Mouse (Mus musculus) frontal cortex, adult (tissue): ENCODE measurements around the gene Abhd2.

Source experiments
- ATAC-seq: cut with Nextera tagmentation; 2 replicates; pipeline ENCODE4 v1.9.2; 2017; ENCODE audit warnings: mild to moderate bottlenecking, moderate library complexity, mixed read lengths; ENCODE audit not compliant: low TSS enrichment

Abhd2 gene

DNA sequence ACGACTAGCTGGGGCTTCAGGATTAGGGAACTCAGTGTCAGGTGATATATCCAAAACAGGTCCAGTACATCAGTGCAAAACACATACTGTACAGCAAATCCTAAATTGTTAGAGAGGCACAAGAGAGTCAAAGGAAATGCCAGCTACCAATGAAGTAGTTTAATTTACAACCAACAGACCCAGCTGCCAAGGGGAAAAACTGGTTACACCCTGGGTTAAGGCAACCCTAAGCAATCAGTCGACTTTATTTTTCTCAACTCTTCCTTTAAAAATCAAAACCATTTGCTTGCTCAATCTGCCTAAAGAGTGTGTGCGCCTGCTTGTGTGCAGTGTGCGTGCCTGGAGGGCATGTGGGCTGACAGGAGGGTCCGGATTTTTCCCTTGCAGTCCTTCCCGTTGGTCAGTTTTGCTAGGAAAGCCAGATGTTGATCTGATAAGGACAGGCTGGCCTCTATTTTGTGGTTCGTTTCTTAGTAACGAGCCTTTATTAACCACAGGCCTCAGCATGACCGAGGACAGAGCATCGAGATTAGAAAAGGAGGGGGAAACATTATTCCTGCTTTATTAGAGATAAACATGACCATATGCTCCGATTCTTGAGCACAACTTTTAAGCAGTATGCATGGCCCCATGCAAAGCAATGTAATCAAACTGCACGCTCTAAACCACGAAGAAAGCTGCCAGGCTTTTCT, 45.3 kb downstream of the Abhd2 start:
- ATAC-seq = no peak

DNA sequence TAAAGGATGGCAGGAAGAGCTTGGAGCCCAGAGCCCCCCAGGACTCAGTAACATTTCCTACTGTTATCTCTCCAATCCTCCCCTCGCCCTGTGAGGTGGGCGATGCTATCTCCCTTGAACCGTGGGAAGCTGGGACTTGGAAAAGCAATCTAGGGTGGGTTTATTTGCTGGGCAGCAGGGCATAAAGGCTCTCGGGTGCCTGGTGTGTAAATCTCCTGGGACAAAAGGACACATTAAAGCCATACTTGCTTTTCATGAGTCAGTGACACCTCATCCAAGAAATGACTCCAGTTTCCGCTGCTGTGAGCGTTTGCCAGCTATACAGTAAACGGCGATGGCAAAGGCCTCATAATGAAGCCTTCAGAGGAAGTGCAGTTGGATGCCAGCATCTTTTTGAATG, 50.9 kb downstream of the Abhd2 start:
- peak; percentile 34; the same call in 1 of the 2 replicates for ATAC-seq

GRCm38 (mm10) chr7:79328769-79329168, 55.8 kb downstream of the Abhd2 start:
- ATAC-seq = no peak

DNA sequence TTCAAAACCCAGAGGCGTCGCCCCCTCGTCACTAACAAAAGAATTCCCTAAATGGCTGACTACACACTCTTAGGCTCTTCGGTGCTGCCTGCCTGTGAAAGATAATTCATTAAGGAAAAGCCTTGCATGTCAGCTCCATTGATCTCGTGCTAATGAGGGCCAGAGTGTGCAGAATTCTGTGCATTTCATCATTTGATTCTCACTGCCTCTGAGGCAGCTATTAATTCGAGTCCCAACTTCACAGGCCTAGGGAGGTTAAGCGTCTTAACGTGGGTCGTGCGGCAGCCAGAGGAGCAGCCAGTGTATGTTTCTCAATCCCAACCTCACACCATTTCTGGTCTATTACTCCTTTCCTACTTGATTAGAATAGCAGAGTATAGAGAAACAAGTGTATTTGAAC, 58.2 kb downstream of the Abhd2 start:
- ATAC-seq = no peak

DNA sequence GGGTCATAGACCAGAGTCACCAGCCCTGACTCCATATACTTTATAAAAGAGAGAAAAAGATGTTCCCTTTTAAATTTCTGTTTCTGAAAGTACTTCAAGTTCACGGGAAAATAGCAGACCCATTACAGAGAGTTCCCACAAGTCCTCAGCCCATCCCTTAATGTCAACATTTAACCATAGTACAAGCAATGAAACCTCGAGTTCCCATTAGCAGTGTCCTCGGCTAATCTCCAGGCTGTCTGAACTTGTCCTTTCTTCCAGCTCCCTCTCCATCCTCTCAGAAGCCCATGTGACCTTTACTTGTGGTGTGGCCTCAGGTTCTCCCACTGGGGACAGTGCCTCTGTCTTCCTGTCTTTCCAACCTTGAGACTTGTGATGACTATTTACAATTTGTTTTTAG, 60.4 kb downstream of the Abhd2 start:
- no peak for ATAC-seq

- ATAC-seq = peak; percentile 91
Observed at GRCm38 (mm10) chr7:79336362-79336910, 63.4 kb downstream of the Abhd2 start.

GRCm38 (mm10) chr7:79345902-79346301, 72.9 kb downstream of the Abhd2 start:
- ATAC-seq = no peak

GRCm38 (mm10) chr7:79346555-79347075, 73.6 kb downstream of the Abhd2 start:
- no peak for ATAC-seq

DNA sequence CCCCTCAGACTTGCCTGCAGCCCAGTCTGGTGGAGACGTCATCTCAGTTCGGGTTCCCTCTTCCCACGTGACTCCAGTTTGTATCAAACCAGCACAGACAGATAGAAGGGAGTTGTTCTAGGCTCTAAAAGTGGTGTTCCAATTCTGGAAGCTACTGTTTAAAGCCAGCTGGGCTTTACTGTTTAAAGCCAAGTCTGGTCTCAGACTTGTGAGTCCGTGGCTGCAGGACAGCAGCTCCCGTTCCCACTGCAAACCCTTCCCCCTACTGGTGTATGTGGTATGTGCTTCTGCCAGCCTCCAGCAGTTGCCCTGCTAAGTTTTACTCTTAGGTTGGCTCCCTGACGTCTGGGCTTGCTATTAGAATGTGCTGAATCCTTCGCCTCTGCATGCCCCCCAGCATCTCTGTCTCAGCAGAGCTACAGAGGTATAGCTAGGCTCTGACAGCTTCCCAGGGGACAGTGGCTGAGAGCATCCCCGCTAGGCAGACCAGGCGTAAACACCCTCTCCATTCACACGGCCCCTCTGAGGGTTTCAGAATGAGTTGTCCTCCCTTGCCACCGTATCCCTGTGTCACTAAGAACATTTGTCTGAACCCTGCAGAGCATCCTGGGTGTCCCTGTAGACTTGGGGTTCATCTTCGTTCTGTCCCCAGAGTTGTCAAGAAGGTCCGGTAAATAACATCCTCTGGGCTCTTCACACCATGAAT, 74.3 kb downstream of the Abhd2 start:
- peak; percentile 32 for ATAC-seq

GRCm38 (mm10) chr7:79348816-79349215, 75.8 kb downstream of the Abhd2 start:
- no peak for ATAC-seq

GRCm38 (mm10) chr7:79349738-79350386, 76.9 kb downstream of the Abhd2 start:
- peak; percentile 60 for ATAC-seq

DNA sequence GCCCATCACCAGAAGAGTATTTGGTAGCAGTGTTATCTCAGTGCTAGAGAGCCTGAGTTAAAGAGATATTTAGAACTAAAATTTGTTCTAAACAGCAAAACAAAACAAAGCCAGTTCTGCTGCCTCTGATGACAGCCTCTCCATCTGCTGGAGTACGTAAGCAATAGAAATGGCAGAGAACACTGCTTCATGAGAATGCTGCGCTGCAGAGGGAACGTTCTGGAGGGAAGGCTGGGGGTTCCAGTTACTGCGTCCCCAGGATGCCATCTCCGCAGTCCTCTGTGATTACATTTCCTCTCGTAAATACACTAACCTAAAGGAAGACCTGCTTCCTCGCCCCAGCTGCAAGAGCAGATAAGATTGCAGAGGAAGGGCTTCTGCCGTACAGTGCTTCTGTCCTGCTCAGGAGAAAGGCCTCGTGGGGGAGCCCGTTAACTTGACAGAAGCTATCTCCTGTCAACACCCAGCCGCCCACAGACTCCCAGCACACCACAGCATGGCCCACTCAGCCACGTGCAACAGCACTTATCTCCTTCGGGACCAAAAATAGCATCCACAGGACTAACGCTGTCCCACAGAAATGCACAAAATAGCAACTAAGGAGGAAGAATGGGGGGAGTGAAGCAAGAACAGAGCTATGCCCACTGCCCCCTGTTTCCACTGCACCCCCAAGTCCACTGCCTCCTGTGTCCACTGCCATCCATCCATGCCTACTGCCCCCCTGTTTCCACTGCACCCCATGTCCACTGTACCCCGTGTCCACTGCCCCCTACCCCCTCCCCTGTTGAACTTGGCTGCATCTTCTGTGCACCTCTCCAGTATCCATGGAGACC, 85.6 kb downstream of the Abhd2 start:
- ATAC-seq = peak; percentile 74

GRCm38 (mm10) chr7:79359183-79359435, 86.1 kb downstream of the Abhd2 start:
- ATAC-seq = peak; percentile 10

DNA sequence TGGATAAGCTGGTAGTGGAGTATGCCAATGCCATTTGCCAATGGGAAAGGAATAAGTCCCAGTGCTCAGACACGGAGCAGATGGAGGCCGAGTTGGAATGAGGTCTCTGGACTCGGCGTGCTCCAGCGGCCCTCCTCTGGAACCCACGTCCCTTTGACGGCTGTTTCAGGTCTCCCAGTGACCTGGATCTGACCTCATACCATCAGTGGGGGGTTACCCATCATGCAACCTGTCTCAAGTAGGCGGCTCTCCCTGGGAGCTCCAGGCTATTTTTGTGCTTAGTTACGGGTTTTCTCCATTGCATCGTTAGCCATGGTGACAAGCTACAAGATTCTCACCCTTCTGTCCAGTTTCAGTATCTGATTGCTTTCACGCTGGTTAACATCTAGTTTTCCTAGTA, 87.1 kb downstream of the Abhd2 start:
- ATAC-seq = no peak

- peak; percentile 29; the same call in 1 of the 2 replicates for ATAC-seq
Observed at GRCm38 (mm10) chr7:79362208-79362607, 89.2 kb downstream of the Abhd2 start.

DNA sequence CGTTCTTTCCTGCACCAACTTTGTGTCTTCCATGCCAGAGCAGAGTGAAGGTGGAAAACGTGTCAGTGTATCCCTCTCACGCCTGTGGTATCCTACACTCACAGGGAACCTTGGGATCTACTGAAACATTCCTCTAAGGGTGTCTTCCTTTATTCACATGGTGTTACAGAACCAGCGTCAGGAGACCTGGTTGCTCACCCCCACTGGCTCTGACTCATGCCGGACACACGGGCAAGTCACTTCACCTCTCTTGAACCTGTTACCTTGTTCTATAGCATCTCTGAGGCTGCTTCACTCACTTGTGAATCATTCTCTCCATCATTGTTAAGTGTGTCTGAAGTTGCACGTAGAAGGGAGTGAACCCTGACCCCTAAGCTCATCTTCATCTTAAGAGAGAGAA, 89.8 kb downstream of the Abhd2 start:
- no peak for ATAC-seq

GRCm38 (mm10) chr7:79363370-79364043, 90.5 kb downstream of the Abhd2 start:
- ATAC-seq = no peak

- ATAC-seq = no peak
Observed at GRCm38 (mm10) chr7:79368664-79369063, 95.7 kb downstream of the Abhd2 start.

GRCm38 (mm10) chr7:79369416-79369815, 96.4 kb downstream of the Abhd2 start:
- no peak for ATAC-seq

GRCm38 (mm10) chr7:79371321-79371879, 98.4 kb downstream of the Abhd2 start:
- peak; percentile 90 for ATAC-seq

DNA sequence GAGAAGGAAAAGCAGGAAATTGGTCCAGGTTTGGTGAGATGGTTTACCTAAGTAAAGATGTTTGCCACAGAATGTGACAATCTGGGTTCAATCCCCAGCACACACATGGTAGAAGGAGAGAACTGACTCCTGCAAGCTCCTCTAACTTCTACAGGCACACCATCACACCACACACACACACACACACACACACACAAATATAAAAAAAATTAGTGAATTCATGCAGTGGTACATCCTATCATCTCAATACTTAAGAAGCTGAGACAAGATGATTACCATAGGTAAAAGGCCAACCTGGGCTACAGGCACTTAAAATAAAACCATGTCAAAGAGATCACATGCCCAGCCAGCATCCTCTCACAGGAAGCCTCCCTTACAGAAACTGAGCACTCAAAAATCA, 101.0 kb downstream of the Abhd2 start:
- ATAC-seq = no peak
